Mouse (Mus musculus): Measurements from ENCODE around the gene Nf1.

- TF ChIP-seq CTCF (IDR thresholded peaks at IDR 0.05) (no peak), EP300 (IDR thresholded peaks at IDR 0.05) (no peak)
Measured at GRCm38 (mm10) chr11:79484721-79485120, 145.2 kb downstream of the Nf1 start.
